Mouse (Mus musculus) megakaryocyte, embryonic 14.5 days (primary cell): ENCODE measurements at regions not wholly inside any gene's neighbourhood (a gene's known extent, or its start where the extent isn't known, plus 50 kb on each side); places are given as distances from the start of the nearest gene placed in this dataset.

ENCODE experiments used
- FLI1 ChIP-seq: IDR thresholded peaks from 2 replicates; pipeline ENCODE4 v1.6.1; 2012; ENCODE audit warnings: low read length, inconsistent platforms, mixed read lengths
- GATA1 ChIP-seq: IDR thresholded peaks from 3 replicates; pipeline ENCODE4 v1.6.1; 2012; ENCODE audit warnings: mixed read lengths, low read length, inconsistent platforms, borderline replicate concordance

GRCm38 (mm10) chr14:80536044-80536745, 552.3 kb downstream of the Olfm4 start:
- no peak for TF ChIP-seq GATA1
- TF ChIP-seq FLI1, result no peak
